ENCODE assay signal across 9 mouse cellular contexts in genomic region chr1:88742372-88742771, GRCm38 (mm10). TPM values are rescaled to one million over a fixed set of nuclear protein-coding genes. Genes with fewer than 3 reads are reported as not detected.
DNase-seq lines count a peak whose midpoint lies in the region; ATAC-seq lines count a peak whose summit lies in the region.
"Had no signal": no experiment of that assay in that cellular context is flagged by ENCODE, and none has a peak within 500 bp of the region (broad histone marks: within the 10 kb centered on the region; RNA-seq: fewer than 3 reads in every experiment).

No protein-coding gene starts in this region.

- no peak overlapping the region for H3K4me2 ChIP-seq in forebrain, embryonic 15.5 days (replicated peaks)
- H3K4me2 ChIP-seq in midbrain, embryonic 11.5 days = no peak overlapping the region
- H3K4me2 ChIP-seq in midbrain, embryonic 15.5 days = no peak overlapping the region
- H3K4me2 ChIP-seq: heart, embryonic 15.5 days had no signal

- H3K36me3 ChIP-seq in forebrain, embryonic 10.5 days (replicated peaks) = no peaks in the 10 kb centered on the region
- no peaks in the 10 kb centered on the region for H3K36me3 ChIP-seq in forebrain, embryonic 15.5 days
- H3K36me3 ChIP-seq in midbrain, embryonic 11.5 days (ENCODE audit: control insufficient read depth, insufficient read depth, low read length) = no peaks in the 10 kb centered on the region
- no peaks in the 10 kb centered on the region for H3K36me3 ChIP-seq in midbrain, embryonic 15.5 days (replicated peaks)
- H3K36me3 ChIP-seq: heart, embryonic 15.5 days had no signal

- H3K4me3 ChIP-seq in forebrain, embryonic 10.5 days = no peak overlapping the region
- H3K4me3 ChIP-seq in forebrain, embryonic 15.5 days = no peak overlapping the region
- H3K4me3 ChIP-seq in midbrain, embryonic 11.5 days (ENCODE audit: low read depth, low read length) = no peak overlapping the region
- no peak overlapping the region for H3K4me3 ChIP-seq in midbrain, embryonic 15.5 days
- H3K4me3 ChIP-seq: heart, embryonic 15.5 days had no signal

- no peak overlapping the region for H3K27ac ChIP-seq in forebrain, embryonic 10.5 days
- H3K27ac ChIP-seq in forebrain, embryonic 15.5 days (replicated peaks) = no peak overlapping the region
- H3K27ac ChIP-seq in midbrain, embryonic 11.5 days (ENCODE audit: low read depth, low read length) = no peak overlapping the region
- H3K27ac ChIP-seq in midbrain, embryonic 15.5 days = no peak overlapping the region
- H3K27ac ChIP-seq: heart, embryonic 15.5 days had no signal

- H3K27me3 ChIP-seq in forebrain, embryonic 10.5 days (ENCODE audit: poor library complexity, severe bottlenecking) = 0 out of 2 replicates have a peak, but pooled peaks cover 3% of the 10 kb centered on the region
- H3K27me3 ChIP-seq in forebrain, embryonic 15.5 days = no peaks in the 10 kb centered on the region
- H3K27me3 ChIP-seq in midbrain, embryonic 11.5 days (ENCODE audit: control insufficient read depth, insufficient read depth, low read length) = no peaks in the 10 kb centered on the region
- H3K27me3 ChIP-seq in midbrain, embryonic 15.5 days (replicated peaks) = no peaks in the 10 kb centered on the region
- H3K27me3 ChIP-seq: heart, embryonic 15.5 days had no signal

- no peak for ATAC-seq in forebrain, embryonic 15.5 days (replicated peaks)
- ATAC-seq in midbrain, embryonic 11.5 days (ENCODE audit: low FRiP score) = no peak
- ATAC-seq in midbrain, embryonic 15.5 days (replicated peaks) = no peak

- H3K4me1 ChIP-seq in forebrain, embryonic 10.5 days = peaks cover 19% of the 10 kb centered on the region
- H3K4me1 ChIP-seq in forebrain, embryonic 15.5 days = no peaks in the 10 kb centered on the region
- H3K4me1 ChIP-seq in midbrain, embryonic 11.5 days (ENCODE audit: control insufficient read depth, insufficient read depth, low read length) = no peaks in the 10 kb centered on the region
- H3K4me1 ChIP-seq in midbrain, embryonic 15.5 days = no peaks in the 10 kb centered on the region
- H3K4me1 ChIP-seq: heart, embryonic 15.5 days had no signal

- H3K9ac ChIP-seq in forebrain, embryonic 15.5 days (replicated peaks) = no peak overlapping the region
- H3K9ac ChIP-seq in midbrain, embryonic 11.5 days (ENCODE audit: low read length) = no peak overlapping the region
- no peak overlapping the region for H3K9ac ChIP-seq in midbrain, embryonic 15.5 days
- H3K9ac ChIP-seq: heart, embryonic 15.5 days had no signal

- peak; percentile 55 for DNase-seq in forebrain, embryonic 10.5 days (ENCODE audit: extremely low spot score, low spot score)
- DNase-seq in midbrain, embryonic 11.5 days (ENCODE audit: low spot score, missing footprints) = peak; percentile 93
- peak; percentile 65 to 73 for DNase-seq in cerebellum, adult 18-20 months
- DNase-seq in heart, postnatal 4 days = peak; percentile 58
- DNase-seq in lung, postnatal 10 days = peak; percentile 65
- peak; percentile 54 for DNase-seq in thymus, postnatal 14 days

- H3K9me3 ChIP-seq in forebrain, embryonic 10.5 days = no peaks in the 10 kb centered on the region
- no peaks in the 10 kb centered on the region for H3K9me3 ChIP-seq in forebrain, embryonic 15.5 days
- H3K9me3 ChIP-seq in midbrain, embryonic 11.5 days (ENCODE audit: control insufficient read depth, low read length) = no peaks in the 10 kb centered on the region
- no peaks in the 10 kb centered on the region for H3K9me3 ChIP-seq in midbrain, embryonic 15.5 days
- H3K9me3 ChIP-seq: heart, embryonic 15.5 days had no signal

- WGBS in forebrain, embryonic 10.5 days = 53% methylated on average over 7 of the region's 7 CpGs
- WGBS in forebrain, embryonic 15.5 days = 43% methylated on average over 7 of the region's 7 CpGs
- 59% methylated on average over 7 of the region's 7 CpGs for WGBS in midbrain, embryonic 11.5 days
- WGBS in midbrain, embryonic 15.5 days = 46% methylated on average over 7 of the region's 7 CpGs

RNA-seq across cellular contexts. Expression of gene Arl4c, which starts 40.4 kb away (rescaled TPM):
- polyA plus RNA-seq in forebrain, embryonic 10.5 days (2016; fragmentation: Nextera tagmentation; extraction: Ambion mirVana) = 21.8 and 22.3 TPM in 2 replicates
- polyA plus RNA-seq in forebrain, embryonic 15.5 days (2015; fragmentation: Nextera tagmentation; extraction: Ambion mirVana) = 38.1 and 42.4 TPM in 2 replicates
- 12.0 and 12.1 TPM in 2 replicates for polyA plus RNA-seq in midbrain, embryonic 11.5 days (2014; fragmentation: Nextera tagmentation; extraction: Ambion mirVana)
- polyA plus RNA-seq in midbrain, embryonic 15.5 days (2015; fragmentation: Nextera tagmentation; extraction: Ambion mirVana) = 55.3 and 55.6 TPM in 2 replicates
- total RNA-seq in heart, postnatal 4 days (2021) = 10 to 100 TPM; 33.0 to 34.9 TPM
